Mouse (Mus musculus) right cerebral cortex, postnatal 14 days (tissue): ENCODE results near the gene Fgfr2.
"Not testable (repeated sequence)": the region's sequence is repeated elsewhere in the genome, so short reads cannot be mapped to it uniquely, and the experiment has no call there.

Source experiments
- DNase-seq: peaks from one replicate; pipeline ENCODE4 v3.0.0; 2022

Fgfr2 gene

DNA sequence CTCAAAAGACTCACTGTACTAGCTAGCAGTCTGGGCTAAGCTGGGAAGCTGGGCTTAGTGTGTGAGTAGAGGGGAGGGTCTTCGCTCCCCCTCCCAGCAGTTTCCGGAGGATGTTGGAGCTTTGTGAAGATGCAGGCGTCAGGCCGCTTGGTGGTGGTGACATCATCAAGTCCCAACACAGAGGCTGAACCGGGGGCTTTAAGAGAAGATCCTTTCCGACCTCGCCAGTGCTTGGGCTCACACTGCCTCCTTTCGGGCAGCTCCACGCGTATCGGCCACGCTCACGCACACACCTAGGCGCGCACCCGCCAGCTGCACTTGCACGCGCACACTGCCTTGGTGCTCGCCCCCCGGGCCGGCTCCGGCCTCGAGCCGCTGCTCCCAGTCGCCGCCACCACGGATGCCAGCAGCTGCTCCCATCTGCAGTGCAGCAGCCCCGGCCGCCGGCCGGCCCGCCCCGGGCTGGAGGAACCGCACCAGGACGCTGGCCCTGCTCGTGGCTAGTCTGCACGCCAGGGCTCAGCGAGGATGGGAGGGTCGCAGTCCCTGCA lies 2430.7 kb downstream of the Fgfr2 start:
- peak; percentile 81 for DNase-seq

GRCm38 (mm10) chr7:130691931-130692330 lies 2431.2 kb downstream of the Fgfr2 start:
- DNase-seq, result no peak

- no peak for DNase-seq
Measured at GRCm38 (mm10) chr7:130690869-130691268, 2432.3 kb downstream of the Fgfr2 start.

- DNase-seq, result no peak
Measured at GRCm38 (mm10) chr7:130688601-130689000, 2434.5 kb downstream of the Fgfr2 start.

- peak; percentile 85 for DNase-seq
Measured at GRCm38 (mm10) chr7:130681798-130682197, 2441.4 kb downstream of the Fgfr2 start.

- no peak for DNase-seq
Measured at GRCm38 (mm10) chr7:130678414-130678813, 2444.7 kb downstream of the Fgfr2 start.

- DNase-seq, result no peak
Measured at GRCm38 (mm10) chr7:130677541-130678274, 2445.4 kb downstream of the Fgfr2 start.

DNA sequence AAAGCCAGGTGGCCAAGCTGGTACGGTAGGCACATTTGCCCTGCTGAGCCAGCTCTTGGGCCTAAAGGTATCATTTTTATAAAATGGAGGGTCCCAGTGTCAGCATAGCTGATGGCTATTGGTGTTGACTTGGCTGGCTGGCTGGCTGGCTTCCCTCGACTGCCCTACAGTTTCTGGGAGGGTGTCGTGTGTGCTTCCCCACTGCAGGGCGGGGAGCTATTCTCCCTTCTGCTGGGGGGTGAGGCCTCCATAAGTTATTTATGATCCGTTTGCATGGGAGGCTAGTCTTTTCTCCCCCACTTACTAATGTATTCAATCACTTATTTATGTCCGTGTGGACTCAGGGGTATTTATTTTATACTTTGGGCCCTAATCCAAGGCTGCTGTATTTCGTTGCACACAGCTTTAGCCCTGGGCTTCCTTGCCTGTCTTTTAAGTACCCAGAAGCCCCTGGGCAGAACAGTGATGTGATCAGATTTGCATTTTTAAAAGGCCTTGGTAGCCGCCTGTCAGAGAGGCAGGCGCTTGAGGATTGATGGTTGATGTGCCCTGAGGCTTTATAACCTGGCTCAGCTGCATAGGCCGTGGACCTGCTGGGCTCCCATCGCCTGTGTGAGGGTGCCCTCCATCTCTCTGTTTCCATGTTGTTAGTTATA lies 2446.1 kb downstream of the Fgfr2 start:
- DNase-seq, result no peak

- DNase-seq, result no peak
Measured at GRCm38 (mm10) chr7:130674526-130674925, 2448.6 kb downstream of the Fgfr2 start.

DNA sequence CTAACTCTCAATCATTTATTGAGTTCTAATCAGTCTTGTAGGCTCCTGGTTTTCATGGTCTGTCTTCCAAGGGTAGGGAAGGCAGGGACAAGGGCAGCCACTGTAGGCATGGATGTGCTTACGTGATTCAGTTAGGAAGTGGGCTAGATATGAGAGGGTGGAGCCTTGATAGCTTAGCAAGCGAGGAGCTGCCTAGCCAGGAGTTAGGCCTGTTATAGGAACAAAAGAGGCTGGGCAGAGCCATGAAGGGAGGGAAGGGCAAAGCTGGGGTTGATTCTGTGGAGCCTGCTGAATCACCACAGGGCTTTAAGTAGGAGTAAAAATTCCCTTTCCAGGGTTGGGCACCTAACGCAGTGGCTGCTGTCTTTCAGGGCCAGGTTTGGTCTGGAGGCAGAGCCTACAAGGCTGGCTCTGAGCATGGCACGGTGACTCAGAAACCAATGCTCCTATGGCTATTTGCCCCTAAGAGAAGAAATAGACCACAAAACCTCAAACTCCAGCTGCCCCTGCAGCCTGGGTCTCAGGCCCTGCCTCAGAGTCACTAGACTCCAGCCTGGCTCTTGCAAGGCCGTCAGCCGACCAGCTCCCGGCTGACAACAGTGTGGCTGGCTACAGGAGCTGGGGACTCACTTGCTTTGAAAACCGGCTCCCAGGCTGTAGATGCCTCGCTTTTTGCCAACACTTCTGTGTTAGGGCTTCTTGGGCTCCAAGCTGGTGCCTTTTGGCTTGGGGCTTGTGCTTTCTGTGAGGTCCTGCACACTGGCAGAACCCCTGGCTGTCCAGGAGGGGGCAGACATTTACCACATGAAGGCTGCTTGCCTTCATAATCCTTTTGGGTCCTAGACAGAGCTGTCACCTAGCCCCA lies 2449.7 kb downstream of the Fgfr2 start:
- DNase-seq, result no peak

DNA sequence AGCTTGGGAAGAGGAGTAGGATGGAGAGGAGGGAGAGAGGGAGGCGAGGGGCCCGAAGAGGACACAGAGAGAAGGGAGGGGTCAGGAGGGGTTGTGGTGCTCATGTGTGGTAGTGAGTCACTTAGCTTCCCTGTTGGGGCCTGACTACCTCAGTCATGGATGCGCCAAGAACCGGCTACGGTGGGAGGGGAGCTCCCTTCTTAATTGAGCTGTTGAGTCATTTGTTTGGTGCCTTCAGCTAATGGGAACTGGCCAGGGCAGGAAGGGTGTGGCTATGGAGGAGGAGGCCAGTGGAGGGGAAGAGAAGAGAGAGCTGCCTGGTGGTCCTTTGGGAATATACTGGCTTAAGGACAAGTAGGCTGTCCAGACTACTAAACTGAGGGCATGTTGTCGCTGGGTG lies 2451.8 kb downstream of the Fgfr2 start:
- DNase-seq, result no peak

GRCm38 (mm10) chr7:130670358-130670757 lies 2452.8 kb downstream of the Fgfr2 start:
- DNase-seq, result no peak

DNA sequence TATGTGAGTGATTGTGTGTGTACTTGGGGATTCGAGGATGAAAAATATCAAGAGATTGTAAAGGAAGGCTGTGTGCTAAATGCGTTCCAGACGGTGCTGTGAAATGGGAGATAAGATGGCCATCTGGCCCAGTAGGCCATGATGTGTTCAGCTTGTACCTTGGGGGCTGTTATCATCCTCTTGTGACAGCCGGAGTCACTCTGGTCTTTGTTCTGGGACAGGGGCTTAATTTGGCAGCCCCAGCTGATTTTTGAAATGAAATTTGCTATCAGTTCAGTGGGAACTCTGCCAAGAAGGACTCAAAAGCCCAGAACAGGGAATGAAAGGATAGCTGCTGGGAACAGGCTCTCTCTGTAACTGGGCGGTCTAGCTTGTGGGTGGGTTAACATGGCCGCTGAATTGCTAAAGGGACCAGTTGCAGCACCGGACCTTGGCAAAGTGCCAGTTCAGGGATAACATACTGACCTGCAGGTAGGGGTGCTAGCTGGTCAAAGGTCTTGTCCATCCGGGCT lies 2453.7 kb downstream of the Fgfr2 start:
- DNase-seq, result peak; percentile 31

GRCm38 (mm10) chr7:130668729-130669281 lies 2454.3 kb downstream of the Fgfr2 start:
- no peak for DNase-seq

DNA sequence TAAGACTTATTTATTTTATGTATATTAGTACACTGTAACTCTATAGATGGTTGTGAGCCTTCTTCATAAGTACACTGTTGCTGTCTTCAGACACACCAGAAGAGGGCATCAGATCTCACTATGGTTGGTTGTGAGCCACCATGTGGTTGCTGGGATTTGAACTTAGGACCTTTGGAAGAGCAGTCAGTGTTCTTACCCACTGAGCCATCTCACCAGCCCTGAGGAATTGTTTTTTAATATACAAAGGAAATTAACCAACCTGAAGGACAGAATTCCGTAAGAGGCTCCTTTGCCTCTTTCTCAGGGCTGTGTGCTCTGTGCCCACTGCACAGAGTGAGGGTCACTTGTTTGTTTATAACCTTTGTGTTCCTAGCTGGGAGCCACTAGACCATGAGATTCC lies 2455.1 kb downstream of the Fgfr2 start:
- not testable (repeated sequence) for DNase-seq

GRCm38 (mm10) chr7:130665358-130665757 lies 2457.8 kb downstream of the Fgfr2 start:
- DNase-seq, result no peak

GRCm38 (mm10) chr7:130664629-130665028 lies 2458.5 kb downstream of the Fgfr2 start:
- no peak for DNase-seq

DNA sequence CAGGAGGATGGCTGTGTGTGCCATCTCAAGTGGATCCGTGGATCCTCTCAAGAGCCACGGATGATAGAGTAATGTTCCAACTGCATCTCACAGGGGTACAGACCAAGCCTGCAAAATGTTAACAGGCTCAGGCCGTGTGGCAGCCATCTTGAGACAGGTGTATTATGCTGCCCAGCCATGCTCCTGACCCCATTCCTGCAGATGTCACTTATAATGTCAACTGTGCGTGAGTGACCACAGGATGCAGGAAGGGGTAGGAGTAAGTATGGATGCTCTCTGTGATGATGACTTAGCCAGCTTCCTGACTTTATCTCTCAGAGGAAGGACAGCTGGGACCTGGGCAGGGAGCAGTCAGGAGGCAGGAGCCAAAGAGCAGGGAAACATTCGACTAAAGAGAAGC lies 2459.1 kb downstream of the Fgfr2 start:
- DNase-seq, result no peak

DNA sequence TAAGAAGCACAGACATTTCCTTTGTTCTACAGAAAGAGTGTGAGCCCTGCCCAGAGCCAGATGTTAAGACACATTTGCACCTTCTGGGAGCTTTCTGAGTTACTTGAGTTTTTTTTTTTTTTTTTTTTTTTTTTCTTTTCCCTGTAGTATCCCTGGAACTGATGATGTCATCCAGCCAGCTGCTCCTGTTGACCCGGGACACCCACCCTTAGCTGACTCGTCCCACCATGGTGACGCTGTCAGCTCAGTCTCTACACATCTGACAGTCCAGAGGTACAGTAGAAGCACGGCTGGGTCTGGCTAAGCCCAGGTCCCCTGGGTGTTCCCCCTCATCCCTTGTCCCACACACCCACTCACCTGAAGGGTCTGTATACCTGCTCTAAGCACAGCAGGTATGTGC lies 2460.3 kb downstream of the Fgfr2 start:
- DNase-seq, result no peak

DNA sequence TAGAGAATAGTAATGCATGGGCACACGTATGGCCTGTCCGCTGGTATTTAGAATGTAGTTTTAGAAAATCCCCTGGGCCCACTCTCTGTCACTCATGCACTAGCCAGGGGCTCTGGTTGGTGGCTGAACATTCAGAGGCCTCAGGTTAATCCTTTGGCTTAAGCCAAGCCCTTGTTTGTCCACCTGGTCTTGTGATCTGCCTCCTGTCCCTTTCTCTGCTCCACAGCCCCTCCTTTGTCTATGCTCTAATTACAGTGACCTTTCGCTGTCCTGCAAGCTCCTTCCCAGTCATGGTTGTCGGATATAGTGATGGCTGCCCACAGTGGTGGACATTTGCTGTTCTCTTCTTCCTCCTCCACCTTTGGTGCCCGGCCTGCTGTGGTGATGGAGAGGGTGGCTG lies 2460.9 kb downstream of the Fgfr2 start:
- no peak for DNase-seq

DNA sequence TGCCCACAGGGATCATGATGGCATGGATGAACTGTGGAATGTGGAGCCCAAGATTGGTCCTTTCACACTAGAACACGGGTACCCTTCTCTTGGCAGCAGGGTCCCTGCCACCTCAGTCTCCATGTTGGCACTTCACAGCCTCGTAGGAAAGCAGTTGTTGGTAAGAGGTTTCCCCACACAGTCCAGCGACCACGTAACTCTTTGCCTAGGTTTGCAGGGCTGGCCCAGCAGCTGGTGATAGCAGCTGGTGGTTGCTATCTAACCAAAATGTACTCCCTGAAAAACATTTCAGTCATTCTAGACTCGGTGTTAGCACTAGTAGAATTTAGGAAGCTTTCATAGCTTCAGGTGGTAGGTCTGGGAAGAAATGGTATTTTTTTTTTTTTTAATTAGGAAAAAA lies 2464.0 kb downstream of the Fgfr2 start:
- no peak for DNase-seq

- no peak for DNase-seq
Measured at GRCm38 (mm10) chr7:130657751-130658150, 2465.4 kb downstream of the Fgfr2 start.

DNA sequence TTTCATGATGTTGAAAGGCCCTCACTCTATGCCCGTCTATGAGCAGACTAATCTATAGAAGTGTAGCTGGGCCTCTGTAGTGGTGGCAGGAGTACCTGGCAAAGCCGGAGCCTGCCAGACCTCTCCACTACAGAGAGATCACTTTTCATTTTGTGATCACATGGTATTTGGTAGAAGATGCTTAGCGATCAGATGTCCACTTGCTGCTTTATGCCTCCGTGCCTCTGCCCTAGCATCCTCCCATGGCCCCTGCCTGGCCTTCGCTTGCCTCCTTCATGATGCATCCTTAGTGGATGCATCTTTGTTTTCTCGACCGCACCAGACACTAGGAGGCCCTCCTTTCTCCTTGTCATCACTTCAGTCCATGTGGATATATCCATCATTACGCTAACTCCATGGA lies 2466.2 kb downstream of the Fgfr2 start:
- no peak for DNase-seq
